Mouse (Mus musculus): ENCODE data around the gene Kin. TPM values are rescaled to one million over a fixed set of nuclear protein-coding genes. Genes with fewer than 3 reads are reported as not detected.

Gene Kin
- total RNA-seq, 1 experiment = 18.9 TPM

- in situ Hi-C loops (cut with MboI; ENCODE audit: low sequenced_read_pairs in 2 of 2, unreplicated experiment in 2 of 2) = no loop called here
- Histone ChIP-seq H3K9ac (ENCODE audit: insufficient read depth, low read depth, low read length, poor library complexity, severe bottlenecking) (no peak overlapping the region), H3K27ac (ENCODE audit: insufficient read depth, low read depth, low read length, poor library complexity, severe bottlenecking) (no peak overlapping the region), H3K4me3 (ENCODE audit: insufficient read depth in 1 of 2, low read depth in 1 of 2, low read length in 2 of 2, poor library complexity in 1 of 2, severe bottlenecking in 1 of 2) (no peak overlapping the region), H3K4me1 (ENCODE audit: control insufficient read depth in 2 of 2, insufficient read depth in 2 of 2, low read length in 2 of 2, poor library complexity in 1 of 2) (no peaks in the 10 kb centered on the region), H3K36me3 (ENCODE audit: control insufficient read depth, insufficient read depth, low read length, poor library complexity, severe bottlenecking) (no peaks in the 10 kb centered on the region), H3K9me3 (ENCODE audit: control insufficient read depth, insufficient read depth, low read depth, low read length) (no peaks in the 10 kb centered on the region)
- DNase-seq (ENCODE audit: low read depth, low spot score) = no peak
- TF ChIP-seq HCFC1 (IDR thresholded peaks at IDR 0.05; ENCODE audit: borderline replicate concordance, insufficient read depth, low read length) (no peak), MAFK (IDR thresholded peaks at IDR 0.05; ENCODE audit: insufficient read depth, low read depth, low read length) (no peak), ZC3H11A (IDR thresholded peaks at IDR 0.05; ENCODE audit: borderline replicate concordance, low read depth, low read length) (no peak), ZNF384 (IDR thresholded peaks at IDR 0.05; ENCODE audit: low read depth, low read length) (no peak), CHD2 (IDR thresholded peaks at IDR 0.05; ENCODE audit: low read depth, low read length) (no peak)
Measured at GRCm38 (mm10) chr2:10118751-10119150, 38.4 kb downstream of the Kin start.

DNA sequence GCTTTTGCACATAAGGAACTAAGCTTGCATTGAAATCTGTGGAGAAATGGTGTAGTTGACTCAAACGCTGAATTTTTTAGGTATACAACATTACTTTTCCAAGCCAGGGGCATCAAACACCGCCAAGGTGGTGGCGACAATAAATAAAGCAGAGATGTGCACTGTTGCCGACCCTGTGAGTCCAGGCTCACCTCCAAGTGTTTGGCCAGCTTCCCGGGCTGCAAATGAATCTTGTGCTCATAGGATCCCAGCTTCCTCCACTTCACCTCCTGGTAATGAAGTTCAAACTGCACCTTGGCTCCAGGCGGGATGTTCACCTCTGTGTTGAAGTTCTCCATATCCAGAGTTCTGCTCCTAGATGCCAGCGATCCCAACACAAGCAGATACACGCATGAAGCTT lies 38.9 kb downstream of the Kin start:
- in situ Hi-C loops (cut with MboI; ENCODE audit: low sequenced_read_pairs in 2 of 2, unreplicated experiment in 2 of 2) = no loop called here

DNA sequence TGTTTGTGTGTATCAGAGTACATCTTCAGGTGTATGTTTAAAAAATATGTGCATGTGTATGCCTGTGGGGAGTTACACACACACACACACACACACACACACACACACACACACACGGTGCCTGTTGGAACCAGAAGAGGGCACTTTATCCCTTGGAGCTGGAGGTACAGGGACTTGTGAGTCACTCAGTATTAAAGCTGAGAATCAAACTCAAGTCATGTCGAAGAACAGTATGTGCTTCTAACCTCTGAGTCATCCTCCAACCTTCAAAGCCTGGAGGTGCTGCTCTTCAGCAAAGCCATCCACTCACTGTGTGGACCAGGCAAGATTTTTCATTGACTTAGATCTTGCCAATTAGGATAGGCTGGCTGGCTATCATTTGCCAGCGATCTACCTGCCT lies 41.4 kb downstream of the Kin start:
- Histone ChIP-seq H3K36me3 (ENCODE audit: control insufficient read depth, insufficient read depth, low read length, poor library complexity, severe bottlenecking) (no peaks in the 10 kb centered on the region), H3K9me3 (ENCODE audit: control insufficient read depth, insufficient read depth, low read depth, low read length) (no peaks in the 10 kb centered on the region), H3K9ac (ENCODE audit: insufficient read depth, low read depth, low read length, poor library complexity, severe bottlenecking) (no peak overlapping the region), H3K4me3 (ENCODE audit: insufficient read depth in 1 of 2, low read depth in 1 of 2, low read length in 2 of 2, poor library complexity in 1 of 2, severe bottlenecking in 1 of 2) (no peak overlapping the region), H3K27ac (ENCODE audit: insufficient read depth, low read depth, low read length, poor library complexity, severe bottlenecking) (no peak overlapping the region), H3K4me1 (ENCODE audit: control insufficient read depth in 2 of 2, insufficient read depth in 2 of 2, low read length in 2 of 2, poor library complexity in 1 of 2) (no peaks in the 10 kb centered on the region)
- in situ Hi-C loops (cut with MboI; ENCODE audit: low sequenced_read_pairs in 2 of 2, unreplicated experiment in 2 of 2) = no loop called here
- DNase-seq (ENCODE audit: low read depth, low spot score) = no peak
- no peak for TF ChIP-seq CHD2 (IDR thresholded peaks at IDR 0.05; ENCODE audit: low read depth, low read length)
- no peak for TF ChIP-seq MAFK (IDR thresholded peaks at IDR 0.05; ENCODE audit: insufficient read depth, low read depth, low read length)
- no peak for TF ChIP-seq ZC3H11A (IDR thresholded peaks at IDR 0.05; ENCODE audit: borderline replicate concordance, low read depth, low read length)
- TF ChIP-seq HCFC1 (IDR thresholded peaks at IDR 0.05; ENCODE audit: borderline replicate concordance, insufficient read depth, low read length) = no peak
- TF ChIP-seq ZNF384 (IDR thresholded peaks at IDR 0.05; ENCODE audit: low read depth, low read length) = no peak

More for the DNA sequence above, 38.9 kb downstream of the Kin start:
- no peak for TF ChIP-seq CHD2 (IDR thresholded peaks at IDR 0.05; ENCODE audit: low read depth, low read length)
- TF ChIP-seq ZNF384 (IDR thresholded peaks at IDR 0.05; ENCODE audit: low read depth, low read length) = no peak
- no peak for TF ChIP-seq HCFC1 (IDR thresholded peaks at IDR 0.05; ENCODE audit: borderline replicate concordance, insufficient read depth, low read length)
- TF ChIP-seq ZC3H11A (IDR thresholded peaks at IDR 0.05; ENCODE audit: borderline replicate concordance, low read depth, low read length) = no peak
- TF ChIP-seq MAFK (IDR thresholded peaks at IDR 0.05; ENCODE audit: insufficient read depth, low read depth, low read length) = no peak
- Histone ChIP-seq H3K4me1 (ENCODE audit: control insufficient read depth in 2 of 2, insufficient read depth in 2 of 2, low read length in 2 of 2, poor library complexity in 1 of 2) (no peaks in the 10 kb centered on the region), H3K9me3 (ENCODE audit: control insufficient read depth, insufficient read depth, low read depth, low read length) (no peaks in the 10 kb centered on the region), H3K9ac (ENCODE audit: insufficient read depth, low read depth, low read length, poor library complexity, severe bottlenecking) (no peak overlapping the region), H3K36me3 (ENCODE audit: control insufficient read depth, insufficient read depth, low read length, poor library complexity, severe bottlenecking) (no peaks in the 10 kb centered on the region), H3K4me3 (ENCODE audit: insufficient read depth in 1 of 2, low read depth in 1 of 2, low read length in 2 of 2, poor library complexity in 1 of 2, severe bottlenecking in 1 of 2) (no peak overlapping the region), H3K27ac (ENCODE audit: insufficient read depth, low read depth, low read length, poor library complexity, severe bottlenecking) (no peak overlapping the region)
- no peak for DNase-seq (ENCODE audit: low read depth, low spot score)

- Histone ChIP-seq H3K4me1 (ENCODE audit: control insufficient read depth in 2 of 2, insufficient read depth in 2 of 2, low read length in 2 of 2, poor library complexity in 1 of 2) (no peaks in the 10 kb centered on the region), H3K27ac (ENCODE audit: insufficient read depth, low read depth, low read length, poor library complexity, severe bottlenecking) (no peak overlapping the region), H3K4me3 (ENCODE audit: insufficient read depth in 1 of 2, low read depth in 1 of 2, low read length in 2 of 2, poor library complexity in 1 of 2, severe bottlenecking in 1 of 2) (no peak overlapping the region), H3K9me3 (ENCODE audit: control insufficient read depth, insufficient read depth, low read depth, low read length) (no peaks in the 10 kb centered on the region), H3K36me3 (ENCODE audit: control insufficient read depth, insufficient read depth, low read length, poor library complexity, severe bottlenecking) (no peaks in the 10 kb centered on the region), H3K9ac (ENCODE audit: insufficient read depth, low read depth, low read length, poor library complexity, severe bottlenecking) (no peak overlapping the region)
- TF ChIP-seq CHD2 (IDR thresholded peaks at IDR 0.05; ENCODE audit: low read depth, low read length) (no peak), HCFC1 (IDR thresholded peaks at IDR 0.05; ENCODE audit: borderline replicate concordance, insufficient read depth, low read length) (no peak), MAFK (IDR thresholded peaks at IDR 0.05; ENCODE audit: insufficient read depth, low read depth, low read length) (no peak), ZC3H11A (IDR thresholded peaks at IDR 0.05; ENCODE audit: borderline replicate concordance, low read depth, low read length) (no peak)
- in situ Hi-C loops (cut with MboI; ENCODE audit: low sequenced_read_pairs in 2 of 2, unreplicated experiment in 2 of 2) = no loop called here
- DNase-seq (ENCODE audit: low read depth, low spot score) = no peak
Measured at GRCm38 (mm10) chr2:10126122-10126521, 45.7 kb downstream of the Kin start.

DNA sequence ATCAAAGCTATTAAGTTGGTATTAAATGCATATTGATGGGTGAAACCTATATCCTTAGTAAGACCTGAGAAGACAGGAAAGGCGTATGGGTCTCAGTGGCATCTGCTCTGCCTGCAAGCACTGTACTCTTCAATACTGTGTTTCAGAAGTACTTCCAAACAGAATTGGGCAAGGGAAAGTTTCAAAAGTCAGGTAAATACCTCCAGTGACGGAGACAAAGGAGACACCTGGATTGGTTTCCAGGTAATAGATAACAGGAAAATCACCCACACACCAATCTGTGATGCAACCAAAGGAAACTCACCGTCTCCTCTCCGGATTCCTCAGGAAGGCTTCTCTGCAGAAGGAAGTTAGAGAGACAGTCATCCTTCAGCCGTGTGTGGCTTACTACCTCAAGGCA lies 47.1 kb downstream of the Kin start:
- no peaks in the 10 kb centered on the region for H3K9me3 ChIP-seq (ENCODE audit: control insufficient read depth, insufficient read depth, low read depth, low read length)
- no peak overlapping the region for H3K4me3 ChIP-seq (ENCODE audit: insufficient read depth in 1 of 2, low read depth in 1 of 2, low read length in 2 of 2, poor library complexity in 1 of 2, severe bottlenecking in 1 of 2)
- no peak overlapping the region for H3K9ac ChIP-seq (ENCODE audit: insufficient read depth, low read depth, low read length, poor library complexity, severe bottlenecking)
- no peaks in the 10 kb centered on the region for H3K4me1 ChIP-seq (ENCODE audit: control insufficient read depth in 2 of 2, insufficient read depth in 2 of 2, low read length in 2 of 2, poor library complexity in 1 of 2)
- H3K27ac ChIP-seq (ENCODE audit: insufficient read depth, low read depth, low read length, poor library complexity, severe bottlenecking) = no peak overlapping the region
- H3K36me3 ChIP-seq (ENCODE audit: control insufficient read depth, insufficient read depth, low read length, poor library complexity, severe bottlenecking) = no peaks in the 10 kb centered on the region
- TF ChIP-seq MAFK (IDR thresholded peaks at IDR 0.05; ENCODE audit: insufficient read depth, low read depth, low read length) (no peak), CHD2 (IDR thresholded peaks at IDR 0.05; ENCODE audit: low read depth, low read length) (no peak), ZC3H11A (IDR thresholded peaks at IDR 0.05; ENCODE audit: borderline replicate concordance, low read depth, low read length) (no peak), HCFC1 (IDR thresholded peaks at IDR 0.05; ENCODE audit: borderline replicate concordance, insufficient read depth, low read length) (no peak), ZNF384 (IDR thresholded peaks at IDR 0.05; ENCODE audit: low read depth, low read length) (no peak)
- DNase-seq (ENCODE audit: low read depth, low spot score) = no peak
- in situ Hi-C loops (cut with MboI; ENCODE audit: low sequenced_read_pairs in 2 of 2, unreplicated experiment in 2 of 2) = no loop called here

All from ES-E14 (cell line).